11 mouse cellular contexts compared by ENCODE assay signal in genomic region chr5:51941255-51941924, GRCm38 (mm10).
DNase-seq lines count a peak whose midpoint lies in the region; ATAC-seq and TF ChIP-seq lines count a peak whose summit lies in the region.
"Had no signal": no experiment of that assay in that cellular context is flagged by ENCODE, and none has a peak within 500 bp of the region (broad histone marks: within the 10 kb centered on the region; RNA-seq: fewer than 3 reads in every experiment).

No protein-coding gene starts in this region.

- H3K9me3 ChIP-seq in heart, embryonic 12.5 days (replicated peaks) = no peaks in the 10 kb centered on the region
- H3K9me3 ChIP-seq: limb, embryonic 13.5 days; neural tube, embryonic 13.5 days had no signal

- ATAC-seq in heart, embryonic 12.5 days (ENCODE audit: insufficient number of reproducible peaks, low FRiP score) = peak; percentile 57
- no peak for ATAC-seq in CD4-positive, CD25-positive, alpha-beta regulatory T cell, adult 4 months

- no peak overlapping the region for H3K4me3 ChIP-seq in heart, embryonic 12.5 days
- no peak overlapping the region for H3K4me3 ChIP-seq in heart, adult 2 months
- H3K4me3 ChIP-seq: limb, embryonic 13.5 days; neural tube, embryonic 13.5 days had no signal

- DNase-seq in heart, adult 2 months = no peak
- DNase-seq in MEL-GATA-1-ER (ENCODE audit: extremely low read depth, low read depth) = peak; percentile 72
- peak; percentile 27 for DNase-seq in fibroblast of lung, adult 2 months (ENCODE audit: low read depth)
- DNase-seq in lung, postnatal 10 days = peak; percentile 44
- no peak for DNase-seq in layer of hippocampus, adult 8-10 months (ENCODE audit: low spot score in 2 of 2)
- no peak for DNase-seq in frontal cortex, adult 2 months (ENCODE audit: extremely low spot score in 1 of 2, low spot score in 1 of 2)
- DNase-seq: cerebellum, adult 18-20 months had no signal

- H3K4me1 ChIP-seq in heart, embryonic 12.5 days (replicated peaks) = peaks cover 7% of the 10 kb centered on the region; the same call in 1 of the 2 replicates
- H3K4me1 ChIP-seq in heart, adult 2 months (ENCODE audit: control insufficient read depth, insufficient read depth, low read length) = no peaks in the 10 kb centered on the region
- H3K4me1 ChIP-seq: limb, embryonic 13.5 days; neural tube, embryonic 13.5 days had no signal

- H3K4me2 ChIP-seq in heart, embryonic 12.5 days = peak overlapping the region; percentile 29
- H3K4me2 ChIP-seq: limb, embryonic 13.5 days; neural tube, embryonic 13.5 days had no signal

- H3K9ac ChIP-seq in heart, embryonic 12.5 days = no peak overlapping the region
- no peak overlapping the region for H3K9ac ChIP-seq in heart, adult 2 months (ENCODE audit: low read depth, low read length)
- H3K9ac ChIP-seq: limb, embryonic 13.5 days; neural tube, embryonic 13.5 days had no signal

- no peaks in the 10 kb centered on the region for H3K79me2 ChIP-seq in heart, adult 2 months (replicated peaks; ENCODE audit: control insufficient read depth, insufficient read depth, low read length)

- 20% methylated on average over 8 of the region's 8 CpGs for WGBS in heart, embryonic 12.5 days
- WGBS in heart, adult 2 months = 22% methylated on average over 8 of the region's 8 CpGs

- no peak for TF ChIP-seq POLR2A in heart, adult 2 months (IDR thresholded peaks at IDR 0.05; ENCODE audit: insufficient read depth, low read depth, low read length)

- H3K27me3 ChIP-seq in heart, embryonic 12.5 days (replicated peaks) = no peaks in the 10 kb centered on the region
- no peaks in the 10 kb centered on the region for H3K27me3 ChIP-seq in heart, adult 2 months (ENCODE audit: control insufficient read depth, insufficient read depth, low read length)
- H3K27me3 ChIP-seq: limb, embryonic 13.5 days; neural tube, embryonic 13.5 days had no signal

- H3K36me3 ChIP-seq in heart, embryonic 12.5 days = no peaks in the 10 kb centered on the region
- H3K36me3 ChIP-seq in heart, adult 2 months (ENCODE audit: control insufficient read depth, insufficient read depth, low read length) = no peaks in the 10 kb centered on the region
- H3K36me3 ChIP-seq: limb, embryonic 13.5 days; neural tube, embryonic 13.5 days had no signal

- TF ChIP-seq CTCF in heart, adult 2 months (IDR thresholded peaks at IDR 0.05) = no peak

- TF ChIP-seq EP300 in heart, adult 2 months (IDR thresholded peaks at IDR 0.05; ENCODE audit: insufficient read depth, low read depth, low read length) = no peak

- intact Hi-C loops in heart, adult 2 months (cut with DNase I) = no loop called here

- no peak overlapping the region; the same call in 1 of the 2 replicates for H3K27ac ChIP-seq in heart, embryonic 12.5 days (ENCODE audit: poor library complexity, severe bottlenecking)
- H3K27ac ChIP-seq in heart, adult 2 months = no peak overlapping the region
- H3K27ac ChIP-seq: limb, embryonic 13.5 days; neural tube, embryonic 13.5 days had no signal

Comparison
In these comparisons a context has a peak if more than half of its experiments do, and no peak if none do; other contexts are left out.
1. DNase-seq: peak in MEL-GATA-1-ER (single experiment), fibroblast of lung, adult 2 months (single experiment) and lung, postnatal 10 days (single experiment); none in heart, adult 2 months (0 of 2), layer of hippocampus, adult 8-10 months (0 of 2) and frontal cortex, adult 2 months (0 of 2).